Mouse (Mus musculus): ENCODE measurements at regions not wholly inside any gene's neighbourhood (a gene's known extent, or its start where the extent isn't known, plus 50 kb on each side); places are given as distances from the start of the nearest gene placed in this dataset.

GRCm38 (mm10) chr10:96332731-96333201 lies 196.4 kb downstream of the Gm5426 start:
- no peak for TF ChIP-seq CTCF (IDR thresholded peaks at IDR 0.05; ENCODE audit: borderline replicate concordance, insufficient read depth, low read depth, low read length)
- TF ChIP-seq POLR2A (IDR thresholded peaks at IDR 0.05; ENCODE audit: borderline replicate concordance, insufficient read depth, low read length) = no peak

Measured in cerebellum, adult 2 months (tissue).